Mouse (Mus musculus) stomach, postnatal 0 days (tissue): Measurements from ENCODE around the gene Rtn4r.

ENCODE experiments used
- CTCF ChIP-seq: IDR thresholded peaks from 2 replicates; pipeline ENCODE4 v1.5.1; 2016; ENCODE audit warnings: antibody characterized with exemption, low read depth, mild to moderate bottlenecking, moderate library complexity
- EP300 ChIP-seq: optimal IDR thresholded peaks from 2 replicates; pipeline ENCODE3; 2016; ENCODE audit warnings: antibody characterized with exemption

- TF ChIP-seq CTCF, result no peak
- TF ChIP-seq EP300, result no peak
These were observed 16.8 kb downstream of the Rtn4r start for GRCm38 (mm10) chr16:18144201-18144600.
